Mouse (Mus musculus) hindbrain, embryonic 15.5 days (tissue): ENCODE measurements at regions not wholly inside any gene's neighbourhood (a gene's known extent, or its start where the extent isn't known, plus 50 kb on each side); places are given as distances from the start of the nearest gene placed in this dataset.
A peak's percentile ranks its signal among the peaks of the same experiment; 100 is the strongest.

Experiments used
- ATAC-seq: fragments of 200-750 bp; cut with Nextera tagmentation; 2 replicates; pipeline ENCODE4 v1.8.0; 2017; ENCODE audit warnings: low read depth, moderate number of reproducible peaks, moderate TSS enrichment; ENCODE audit not compliant: low FRiP score
- H3K27ac ChIP-seq: fragments of 300-500 bp; sonication (generic); replicated peaks from 2 replicates; pipeline ENCODE4 v1.5.1; 2015; ENCODE audit warnings: mild to moderate bottlenecking, inconsistent platforms
- H3K27me3 ChIP-seq: fragments of 300-500 bp; sonication (generic); 2 replicates; pipeline ENCODE4 v1.6.1; 2015; ENCODE audit warnings: control low read depth, inconsistent platforms
- H3K36me3 ChIP-seq: fragments of 300-500 bp; sonication (generic); 2 replicates; pipeline ENCODE4 v1.6.1; 2015; ENCODE audit warnings: control low read depth, inconsistent platforms
- H3K4me1 ChIP-seq: fragments of 300-500 bp; sonication (generic); replicated peaks from 2 replicates; pipeline ENCODE4 v1.6.1; 2015; ENCODE audit warnings: control low read depth, inconsistent platforms
- H3K4me2 ChIP-seq: fragments of 300-500 bp; sonication (generic); 2 replicates; pipeline ENCODE4 v1.6.1; 2015; ENCODE audit warnings: moderate library complexity, mild to moderate bottlenecking, inconsistent platforms
- H3K4me3 ChIP-seq: fragments of 300-500 bp; sonication (generic); 2 replicates; pipeline ENCODE4 v1.5.1; 2015; ENCODE audit warnings: mild to moderate bottlenecking, inconsistent platforms
- H3K9ac ChIP-seq: fragments of 300-500 bp; sonication (generic); 2 replicates; pipeline ENCODE4 v1.6.1; 2015; ENCODE audit warnings: inconsistent platforms
- H3K9me3 ChIP-seq: fragments of 300-500 bp; sonication (generic); 2 replicates; pipeline ENCODE4 v1.6.1; 2016; ENCODE audit warnings: control low read depth, inconsistent platforms
- WGBS: fragments of 180-500 bp; shearing (Covaris S2); methylation state at CpG from one replicate; pipeline ENCODE4 v1.1.7; 2015; 5-methylcytosine and 5-hydroxymethylcytosine counted together

DNA sequence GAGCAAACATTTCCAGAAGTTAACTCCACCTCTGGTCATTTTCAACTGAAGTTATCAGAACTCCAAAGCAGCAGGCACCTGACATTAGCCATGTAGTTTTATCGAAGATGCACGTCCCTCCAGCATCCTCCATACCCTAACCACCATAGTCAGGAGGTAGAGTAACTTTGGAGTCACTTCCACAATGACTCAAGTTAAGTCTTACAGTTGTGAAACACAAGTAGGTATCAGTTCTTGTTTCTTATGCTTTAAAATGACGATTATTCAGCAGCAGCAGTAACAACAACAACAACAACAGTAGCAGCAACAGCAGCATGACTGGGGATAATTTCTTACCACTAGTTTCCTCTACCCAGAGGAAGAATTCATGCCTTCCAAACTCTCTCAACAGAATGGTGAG, 51.3 kb upstream of the Tank start:
- Histone ChIP-seq H3K27me3 (no peaks in the 10 kb centered on the region), H3K4me2 (no peak overlapping the region), H3K4me1 (no peaks in the 10 kb centered on the region), H3K9me3 (no peaks in the 10 kb centered on the region), H3K9ac (no peak overlapping the region), H3K27ac (no peak overlapping the region), H3K36me3 (no peaks in the 10 kb centered on the region), H3K4me3 (no peak overlapping the region)
- WGBS, result 93% methylated on average over 3 of the region's 3 CpGs
- ATAC-seq, result no peak

DNA sequence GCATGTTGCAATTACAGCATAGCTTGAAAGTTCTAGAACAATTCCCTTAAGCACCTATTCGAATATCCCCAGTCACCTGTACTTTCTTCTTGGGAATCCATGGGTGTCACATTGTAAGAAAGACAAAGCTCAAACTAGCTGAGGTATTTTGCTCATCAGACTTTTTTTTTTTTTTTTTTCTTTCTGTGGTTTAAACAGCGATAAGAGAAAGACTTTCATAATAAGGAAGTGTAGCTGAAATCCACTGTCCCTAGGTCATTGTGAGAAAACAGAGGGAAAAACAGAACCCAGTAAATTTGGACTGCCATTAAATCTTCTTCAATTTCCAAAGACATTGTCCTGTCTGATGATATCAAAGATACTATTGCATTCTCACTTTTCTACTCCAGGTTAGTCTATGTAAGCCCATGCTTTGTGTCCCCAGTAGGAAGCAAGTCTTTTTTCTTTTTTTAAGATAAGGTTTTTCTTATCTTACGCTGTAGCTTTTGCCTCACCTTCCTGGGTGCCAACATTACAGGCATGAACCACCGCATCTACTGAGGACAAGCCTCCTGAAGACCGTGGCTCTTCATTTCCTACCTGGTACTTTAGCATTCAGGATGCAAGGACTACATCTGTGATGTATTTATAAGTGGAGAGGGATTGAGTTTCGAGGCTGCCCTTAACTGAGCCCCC, 54.2 kb upstream of the Tank start:
- no peaks in the 10 kb centered on the region for H3K9me3 ChIP-seq
- H3K4me2 ChIP-seq, result no peak overlapping the region
- ATAC-seq, result no peak
- H3K36me3 ChIP-seq, result no peaks in the 10 kb centered on the region
- H3K4me1 ChIP-seq, result no peaks in the 10 kb centered on the region
- 91% methylated on average over 6 of the region's 6 CpGs for WGBS
- H3K27ac ChIP-seq, result no peak overlapping the region
- H3K9ac ChIP-seq, result no peak overlapping the region
- H3K4me3 ChIP-seq, result no peak overlapping the region
- H3K27me3 ChIP-seq, result no peaks in the 10 kb centered on the region

- no peak overlapping the region for H3K27ac ChIP-seq
- ATAC-seq, result no peak
- no peaks in the 10 kb centered on the region for H3K27me3 ChIP-seq
- no peak overlapping the region for H3K9ac ChIP-seq
- no peaks in the 10 kb centered on the region for H3K9me3 ChIP-seq
- H3K4me1 ChIP-seq, result no peaks in the 10 kb centered on the region
- H3K4me3 ChIP-seq, result no peak overlapping the region
- H3K36me3 ChIP-seq, result no peaks in the 10 kb centered on the region
- no peak overlapping the region for H3K4me2 ChIP-seq
- 95% methylated on average over 6 of the region's 6 CpGs for WGBS
Measured at GRCm38 (mm10) chr2:61514445-61515123, 63.8 kb upstream of the Tank start.

GRCm38 (mm10) chr2:61513787-61514444, 64.5 kb upstream of the Tank start:
- Histone ChIP-seq H3K9me3 (no peaks in the 10 kb centered on the region), H3K4me2 (no peak overlapping the region), H3K4me3 (no peak overlapping the region), H3K27ac (no peak overlapping the region), H3K9ac (no peak overlapping the region), H3K27me3 (no peaks in the 10 kb centered on the region), H3K36me3 (no peaks in the 10 kb centered on the region), H3K4me1 (no peaks in the 10 kb centered on the region)
- ATAC-seq, result no peak
- 82% methylated on average over 12 of the region's 12 CpGs for WGBS

DNA sequence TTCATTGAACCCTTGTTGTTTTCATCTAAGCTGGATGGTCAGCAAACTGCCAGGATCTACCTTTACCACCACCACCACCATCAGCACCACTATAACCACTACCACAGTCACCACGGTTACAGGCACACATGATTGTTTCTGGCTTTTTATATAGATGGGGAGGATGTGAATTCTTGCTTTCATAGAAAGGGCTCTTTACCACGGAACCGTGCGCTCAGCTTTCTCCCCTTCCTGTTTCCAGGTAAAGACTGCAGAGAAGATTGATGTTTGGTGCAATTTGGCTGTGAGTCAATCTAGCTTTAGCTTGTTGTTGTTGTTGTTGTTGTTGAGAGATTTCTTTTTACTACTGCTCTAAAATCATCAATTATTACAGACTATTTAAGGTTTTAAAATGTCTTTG, 74.8 kb upstream of the Tank start:
- Histone ChIP-seq H3K9ac (no peak overlapping the region), H3K36me3 (no peaks in the 10 kb centered on the region), H3K4me1 (no peaks in the 10 kb centered on the region), H3K27me3 (no peaks in the 10 kb centered on the region), H3K4me2 (no peak overlapping the region), H3K27ac (no peak overlapping the region), H3K4me3 (no peak overlapping the region), H3K9me3 (no peaks in the 10 kb centered on the region)
- WGBS, result 82% methylated on average over 4 of the region's 4 CpGs
- no peak for ATAC-seq

DNA sequence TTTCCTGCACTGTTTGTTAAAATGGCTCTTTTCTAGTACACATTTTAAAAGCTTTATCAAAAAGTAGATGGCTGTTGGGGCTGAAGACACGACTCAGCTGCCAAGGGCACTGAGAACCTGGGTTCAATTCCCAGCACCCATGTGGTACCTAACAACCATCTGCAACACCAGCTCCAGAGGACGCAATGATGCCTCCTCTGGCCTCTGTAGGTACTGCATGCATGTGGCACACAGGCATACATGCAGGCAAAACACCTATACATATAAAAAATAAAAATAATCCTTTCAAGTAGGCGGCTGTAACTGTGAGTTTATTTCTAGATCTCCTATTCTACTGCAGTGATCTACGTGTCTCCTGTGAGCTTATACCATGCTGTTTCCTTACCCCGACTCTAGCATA, 76.5 kb upstream of the Tank start:
- Histone ChIP-seq H3K4me2 (no peak overlapping the region), H3K27me3 (no peaks in the 10 kb centered on the region), H3K9me3 (no peaks in the 10 kb centered on the region), H3K4me3 (no peak overlapping the region), H3K27ac (no peak overlapping the region), H3K4me1 (no peaks in the 10 kb centered on the region), H3K36me3 (no peaks in the 10 kb centered on the region), H3K9ac (no peak overlapping the region)
- WGBS, result 94% methylated on average over 5 of the region's 5 CpGs
- ATAC-seq, result no peak

- H3K27me3 ChIP-seq, result no peaks in the 10 kb centered on the region
- H3K36me3 ChIP-seq, result no peaks in the 10 kb centered on the region
- H3K4me1 ChIP-seq, result peaks cover under 1% of the 10 kb centered on the region
- no peak overlapping the region for H3K4me3 ChIP-seq
- H3K9ac ChIP-seq, result no peak overlapping the region
- H3K9me3 ChIP-seq, result no peaks in the 10 kb centered on the region
- WGBS, result 100% methylated on average over 1 of the region's 1 CpGs
- H3K27ac ChIP-seq, result no peak overlapping the region
- ATAC-seq, result no peak
- no peak overlapping the region for H3K4me2 ChIP-seq
Measured at GRCm38 (mm10) chr2:61499266-61499665, 79.1 kb upstream of the Tank start.

DNA sequence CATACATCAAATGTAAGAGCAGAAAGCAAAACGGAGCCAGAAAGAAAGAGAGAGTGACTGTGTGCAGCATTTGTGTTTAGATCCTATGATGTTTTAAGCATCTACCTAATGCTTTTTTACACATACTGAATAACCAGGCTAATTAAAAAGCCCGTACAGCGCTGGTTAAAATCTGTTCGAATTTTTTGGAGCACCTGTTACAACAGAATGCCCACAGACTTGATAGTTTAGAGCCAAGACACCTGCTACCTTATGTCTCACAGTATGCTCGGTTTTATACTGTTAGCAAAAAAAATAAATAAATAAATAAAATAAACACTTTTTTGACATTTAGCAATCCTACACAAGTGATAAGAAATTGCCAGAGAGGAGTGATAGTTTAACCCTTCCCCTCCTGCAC, 80.5 kb upstream of the Tank start:
- H3K27me3 ChIP-seq, result no peaks in the 10 kb centered on the region
- H3K9me3 ChIP-seq, result no peaks in the 10 kb centered on the region
- no peak for ATAC-seq
- 71% methylated on average over 5 of the region's 5 CpGs for WGBS
- H3K4me2 ChIP-seq, result no peak overlapping the region
- H3K4me1 ChIP-seq, result peaks cover 8% of the 10 kb centered on the region
- no peak overlapping the region for H3K27ac ChIP-seq
- no peaks in the 10 kb centered on the region for H3K36me3 ChIP-seq
- no peak overlapping the region for H3K9ac ChIP-seq
- no peak overlapping the region for H3K4me3 ChIP-seq

DNA sequence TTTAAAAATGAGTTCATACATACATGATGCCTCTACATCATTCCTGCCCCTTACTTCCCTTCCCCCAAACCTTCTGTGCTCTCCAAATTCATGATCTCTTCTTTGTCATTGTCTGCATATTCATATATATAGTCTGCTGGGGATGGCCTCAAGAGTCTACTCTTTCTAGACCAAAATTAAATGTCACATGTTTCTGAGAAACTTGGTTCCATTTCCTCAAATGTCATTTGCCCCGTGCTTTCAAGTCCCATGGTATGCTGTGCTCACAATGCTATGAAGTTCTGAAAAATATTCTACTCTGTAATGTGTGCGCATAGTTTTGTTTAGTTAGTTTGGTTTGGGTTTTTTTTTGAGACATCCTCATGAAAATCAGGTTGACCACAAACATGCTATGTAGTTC, 81.4 kb upstream of the Tank start:
- H3K9ac ChIP-seq, result no peak overlapping the region
- H3K27me3 ChIP-seq, result no peaks in the 10 kb centered on the region
- ATAC-seq, result no peak
- H3K27ac ChIP-seq, result no peak overlapping the region
- H3K4me2 ChIP-seq, result no peak overlapping the region
- H3K4me1 ChIP-seq, result peaks cover 8% of the 10 kb centered on the region
- no peaks in the 10 kb centered on the region for H3K36me3 ChIP-seq
- no peaks in the 10 kb centered on the region for H3K9me3 ChIP-seq
- H3K4me3 ChIP-seq, result no peak overlapping the region
- WGBS, result 91% methylated on average over 2 of the region's 2 CpGs

DNA sequence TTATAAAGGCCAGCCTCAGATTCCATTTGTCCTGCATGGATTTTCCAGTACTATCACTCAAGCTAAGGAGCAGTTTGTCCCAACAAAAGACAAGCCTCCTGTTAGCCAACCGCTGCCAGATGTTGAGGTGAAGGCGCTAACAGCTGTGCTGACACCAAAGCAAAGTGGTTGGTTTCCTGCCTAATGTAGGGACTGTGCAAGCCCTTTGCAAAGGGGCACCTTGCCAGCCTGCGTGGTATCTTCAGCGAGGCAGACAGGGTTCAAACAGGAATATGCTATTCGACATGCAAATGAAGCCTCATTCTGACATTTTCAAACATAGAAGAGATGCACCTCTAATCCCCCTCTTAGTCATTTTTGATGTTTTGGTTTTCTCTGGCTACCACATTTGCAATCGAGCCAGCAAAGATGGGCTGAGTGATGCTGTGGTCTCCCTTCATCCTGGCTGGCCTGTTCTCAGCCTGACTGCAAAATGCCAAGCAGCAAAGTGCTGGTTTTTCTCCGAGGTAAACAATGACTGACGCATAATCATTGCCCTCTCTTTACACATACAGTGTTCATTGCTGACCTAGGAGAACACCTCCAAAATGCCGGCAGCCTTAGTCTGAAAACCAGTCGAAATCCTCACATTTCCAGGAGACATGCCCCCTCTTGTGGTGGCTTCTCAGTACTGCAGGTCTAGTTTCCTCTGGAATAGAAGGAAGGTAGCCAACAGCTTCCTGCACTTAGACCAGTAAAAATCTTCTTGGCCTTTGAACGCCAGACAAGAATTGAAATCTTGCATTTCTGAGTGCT, 84.3 kb upstream of the Tank start:
- no peaks in the 10 kb centered on the region for H3K36me3 ChIP-seq
- peak overlapping the region; percentile 55 for H3K27ac ChIP-seq
- no peak overlapping the region for H3K4me3 ChIP-seq
- 43% methylated on average over 11 of the region's 11 CpGs for WGBS
- peaks cover 8% of the 10 kb centered on the region for H3K4me1 ChIP-seq
- peak overlapping the region; percentile 46 for H3K4me2 ChIP-seq
- no peaks in the 10 kb centered on the region for H3K9me3 ChIP-seq
- peak; percentile 79 for ATAC-seq
- H3K9ac ChIP-seq, result no peak overlapping the region; the same call in 1 of the 2 replicates
- H3K27me3 ChIP-seq, result no peaks in the 10 kb centered on the region

GRCm38 (mm10) chr2:61492043-61492743, 86.2 kb upstream of the Tank start:
- no peaks in the 10 kb centered on the region for H3K27me3 ChIP-seq
- no peaks in the 10 kb centered on the region for H3K36me3 ChIP-seq
- H3K4me3 ChIP-seq, result no peak overlapping the region
- WGBS, result 67% methylated on average over 6 of the region's 6 CpGs
- H3K4me2 ChIP-seq, result no peak overlapping the region
- no peak overlapping the region for H3K9ac ChIP-seq
- H3K4me1 ChIP-seq, result peaks cover 8% of the 10 kb centered on the region
- H3K9me3 ChIP-seq, result no peaks in the 10 kb centered on the region
- no peak for ATAC-seq
- H3K27ac ChIP-seq, result no peak overlapping the region
